Mouse (Mus musculus) ovary, postnatal 14 days (tissue): ENCODE results near the gene Cox7a2.

Source experiments
- DNase-seq: peaks from one replicate; pipeline ENCODE4 v3.0.0; 2022; ENCODE audit warnings: low spot score

Cox7a2 gene

DNA sequence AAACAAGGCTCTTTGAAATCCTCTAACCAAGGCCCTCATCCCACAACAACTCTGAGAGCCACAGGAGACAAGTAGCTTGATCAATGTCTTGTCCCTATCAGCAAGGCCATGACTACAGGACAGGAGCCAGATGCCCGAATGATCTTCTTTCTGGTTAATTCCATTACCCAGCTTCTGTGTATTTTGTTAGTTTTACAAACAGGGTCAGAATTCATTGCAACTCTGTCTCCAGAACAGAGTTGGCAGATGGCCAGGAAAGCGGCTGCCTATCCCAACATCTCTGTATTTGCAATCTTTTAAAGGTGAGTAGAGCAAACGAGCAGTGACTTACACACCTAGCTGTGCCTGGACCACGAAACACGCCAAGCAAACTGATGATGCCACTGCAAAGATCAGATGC lies 29.4 kb downstream of the Cox7a2 start:
- DNase-seq, result no peak

DNA sequence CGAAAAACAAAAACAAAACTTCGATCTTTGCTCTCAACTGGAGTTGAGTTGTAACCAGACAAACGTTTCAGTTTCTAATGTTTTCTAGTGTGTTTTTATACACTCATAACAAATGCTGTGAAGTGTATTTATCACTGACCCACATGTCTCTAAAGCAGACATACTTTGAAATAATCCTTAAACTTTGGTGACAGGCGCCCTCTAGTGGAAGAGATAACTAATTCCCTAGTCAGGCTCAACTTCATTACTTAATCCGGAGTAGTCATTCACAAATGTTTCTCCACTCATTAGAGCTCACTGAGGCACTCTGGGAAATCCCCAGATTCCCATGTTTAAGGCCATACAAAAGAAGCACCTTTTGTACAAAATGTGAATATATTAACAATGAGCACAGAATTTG lies 36.6 kb downstream of the Cox7a2 start:
- peak; percentile 22 for DNase-seq

DNA sequence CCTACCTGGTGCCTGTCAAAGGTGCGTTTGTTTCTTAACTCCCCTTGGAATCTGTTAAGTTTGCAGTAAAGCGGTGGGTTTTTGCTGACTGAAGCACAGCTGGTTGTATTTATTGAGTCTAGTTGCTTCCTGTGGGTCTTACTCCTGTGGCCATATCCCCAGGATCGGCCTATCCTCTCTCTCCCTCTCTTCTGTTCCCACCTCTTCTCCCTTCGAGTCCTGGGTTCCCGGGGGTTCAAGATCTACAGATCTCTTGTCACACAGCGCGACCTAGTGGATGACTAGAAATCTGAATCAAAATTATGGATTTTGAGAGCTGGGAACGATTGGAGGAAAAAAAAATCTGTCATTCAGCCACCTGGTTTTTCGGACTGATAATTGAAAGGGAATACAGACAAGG lies 38.6 kb downstream of the Cox7a2 start:
- DNase-seq, result peak; percentile 51

DNA sequence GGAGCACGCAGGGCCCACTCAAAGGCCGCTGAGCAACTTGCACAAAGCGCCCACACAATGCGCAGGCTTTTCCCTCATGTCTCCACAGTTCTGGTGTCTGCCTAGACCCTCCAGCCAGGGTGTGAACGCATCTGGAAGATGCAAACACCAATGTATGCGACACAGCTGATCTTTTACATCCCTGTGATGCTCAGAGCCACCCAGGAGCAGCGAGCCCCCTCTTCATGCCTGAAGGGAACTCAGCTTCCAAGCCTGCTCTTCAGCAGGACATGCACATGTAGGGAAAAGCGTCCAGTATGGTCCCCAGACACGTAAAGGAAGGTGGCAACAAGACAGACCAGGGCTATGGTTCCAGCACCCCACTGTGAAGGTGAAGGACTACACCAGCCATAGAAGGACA lies 39.5 kb downstream of the Cox7a2 start:
- DNase-seq, result no peak

DNA sequence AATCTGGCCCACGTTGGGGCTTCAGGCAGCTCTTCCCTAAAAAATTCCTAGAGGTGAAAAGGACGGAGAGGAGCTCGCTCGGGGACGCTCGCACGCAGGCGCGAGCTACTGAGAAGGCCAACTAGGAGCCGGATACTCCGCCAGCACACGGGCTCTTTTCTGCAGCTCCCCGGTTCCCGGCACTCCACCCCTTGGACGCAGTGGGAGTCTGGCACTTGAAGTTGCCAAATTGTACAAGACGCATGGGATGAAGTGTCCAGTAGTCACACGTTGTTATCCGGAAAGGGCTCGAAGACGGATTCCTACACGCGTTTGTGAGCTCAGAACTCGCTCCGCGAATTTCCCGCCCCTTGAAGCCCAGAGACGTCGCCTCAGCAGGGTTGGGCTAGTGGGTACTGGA lies 40.2 kb downstream of the Cox7a2 start:
- DNase-seq, result no peak

DNA sequence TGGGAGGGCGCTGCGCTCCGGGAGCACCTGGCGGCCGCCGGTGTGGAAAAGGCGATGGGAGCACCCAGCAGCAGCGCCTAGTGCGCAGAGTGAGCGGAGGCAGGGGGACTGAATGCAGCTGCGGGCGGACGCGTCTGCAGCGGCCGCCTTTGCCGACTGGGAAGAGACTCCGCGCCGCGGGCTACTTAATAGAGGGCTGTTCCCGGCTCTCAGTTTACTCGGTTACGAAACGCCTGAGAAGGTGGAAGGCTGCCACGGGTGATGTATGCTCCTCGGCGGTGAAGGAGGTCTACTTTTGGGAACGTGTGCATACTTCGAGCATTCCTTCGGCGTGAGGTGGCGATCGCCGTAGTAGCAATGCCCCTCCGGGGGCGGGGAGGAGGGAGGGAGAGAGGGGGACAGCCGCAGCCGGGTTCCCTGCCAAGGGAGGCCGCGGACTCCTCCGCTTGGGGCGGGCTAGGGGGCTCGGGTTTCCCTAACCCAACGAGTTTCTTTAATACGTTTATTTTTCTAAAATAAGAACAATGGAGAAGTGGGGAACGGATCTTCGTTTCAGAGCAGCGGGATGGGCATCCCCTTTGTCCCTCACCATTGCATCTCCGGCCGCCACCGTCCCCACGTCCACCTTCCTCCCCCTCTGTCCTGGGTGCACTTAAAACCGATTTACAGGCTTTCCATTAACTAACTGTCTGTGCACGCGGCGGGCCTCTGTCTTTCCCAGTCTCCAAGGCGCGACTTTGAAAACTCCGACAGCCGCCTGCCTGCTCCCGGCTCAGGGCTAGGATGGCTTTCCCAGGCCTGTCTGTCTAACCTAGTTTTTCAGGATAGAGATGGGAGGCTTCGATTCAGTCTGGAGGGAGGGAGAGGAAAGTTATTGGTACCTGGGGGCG lies 41.0 kb downstream of the Cox7a2 start, which contains the start of gene Col12a1:
Gene Col12a1 (minus strand): TSS at position 351 of the 890 bp plus-strand sequence.
- peak; percentile 41 for DNase-seq

DNA sequence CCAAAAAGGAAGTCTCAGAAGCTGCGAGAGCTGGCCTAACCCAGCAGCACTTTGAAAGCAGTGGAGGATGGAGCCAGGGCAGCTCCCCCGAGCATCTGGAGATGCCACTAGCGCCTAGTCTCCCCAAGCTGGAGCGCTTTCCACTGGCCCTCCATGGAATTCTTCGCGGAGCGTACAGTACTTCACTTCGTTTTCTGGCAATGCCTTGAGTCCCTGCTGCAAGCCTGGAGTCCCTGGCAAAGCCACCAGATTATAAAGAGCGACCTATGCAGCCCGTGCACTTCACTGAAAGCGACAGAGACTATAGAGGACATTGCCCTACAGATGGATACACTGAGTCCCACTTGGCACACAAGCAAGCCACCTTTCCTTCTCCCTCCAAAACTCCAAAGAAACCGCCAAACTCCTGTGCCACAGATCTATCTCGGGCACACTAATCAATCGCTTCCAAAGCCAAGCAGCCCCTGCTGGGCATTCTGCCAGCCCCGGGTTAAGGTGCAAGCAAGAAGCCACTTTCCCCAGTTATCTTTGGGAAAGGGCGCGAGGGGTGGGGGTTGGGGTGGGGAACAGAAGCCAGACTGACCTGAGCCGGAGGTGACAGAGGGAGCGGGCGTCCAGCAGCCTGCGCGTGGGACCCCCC lies 41.7 kb downstream of the Cox7a2 start:
- peak; percentile 25 for DNase-seq

DNA sequence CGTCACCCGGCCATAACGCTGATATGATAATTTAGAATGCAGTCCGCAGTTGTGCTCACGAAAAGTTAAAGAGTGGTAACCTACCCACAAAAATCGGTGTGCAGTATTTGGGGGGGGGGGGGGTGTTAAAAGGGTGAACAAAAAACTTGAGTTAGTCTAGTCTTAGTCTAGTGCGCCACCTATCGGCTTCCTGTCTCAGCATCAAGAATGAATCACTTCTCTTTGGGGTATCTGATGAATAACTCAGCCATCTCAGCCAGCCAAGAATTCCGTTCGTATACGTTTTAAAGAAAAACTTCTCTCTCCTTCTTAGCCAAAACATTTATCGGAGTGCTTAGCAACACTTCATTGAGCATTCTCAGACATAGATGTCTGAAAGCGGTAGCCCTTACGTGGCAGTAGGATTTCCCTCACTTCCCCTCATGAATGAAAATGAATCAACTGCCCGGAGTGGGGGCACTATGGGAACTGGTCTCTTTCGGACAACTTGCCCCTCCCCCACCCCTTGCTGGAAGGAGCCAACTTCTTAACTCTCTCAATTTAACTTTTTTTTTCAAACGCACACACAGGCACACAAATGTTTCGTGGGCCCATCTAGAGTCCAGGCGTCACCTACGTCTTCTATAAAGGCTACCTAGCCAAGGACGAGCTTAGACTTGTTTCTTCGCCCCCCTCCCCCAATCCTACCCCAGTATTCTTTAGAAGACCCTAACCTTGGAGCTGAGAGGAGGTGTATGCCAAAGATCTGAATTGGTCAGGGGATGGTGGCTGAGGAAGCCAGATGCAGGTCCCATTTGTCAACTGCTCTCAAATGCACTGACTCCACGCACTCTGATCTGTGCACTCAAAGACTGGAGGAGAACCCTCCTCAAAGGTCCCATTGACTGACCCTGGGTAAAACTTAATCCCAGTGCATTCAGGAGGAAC lies 42.5 kb downstream of the Cox7a2 start:
- DNase-seq, result peak; percentile 61

DNA sequence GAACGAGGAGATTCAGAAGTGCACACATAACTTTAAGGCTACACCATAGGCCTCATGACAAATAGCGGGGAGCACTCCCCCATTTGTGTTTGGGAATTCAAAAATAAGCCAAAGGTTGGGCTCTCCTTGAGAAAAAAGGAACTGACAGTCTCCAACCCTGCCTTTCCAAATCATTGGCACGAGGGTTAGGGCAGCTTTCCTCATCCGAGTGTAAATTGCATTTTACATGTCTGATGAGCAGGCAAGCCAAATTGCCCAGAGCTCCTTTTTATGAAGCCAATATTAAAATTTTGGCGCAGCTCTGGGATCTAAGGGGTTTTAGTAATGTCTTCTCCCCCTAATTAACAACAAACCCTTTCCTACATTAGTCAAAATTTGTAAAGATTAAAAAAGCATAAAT lies 43.2 kb downstream of the Cox7a2 start:
- DNase-seq, result no peak

DNA sequence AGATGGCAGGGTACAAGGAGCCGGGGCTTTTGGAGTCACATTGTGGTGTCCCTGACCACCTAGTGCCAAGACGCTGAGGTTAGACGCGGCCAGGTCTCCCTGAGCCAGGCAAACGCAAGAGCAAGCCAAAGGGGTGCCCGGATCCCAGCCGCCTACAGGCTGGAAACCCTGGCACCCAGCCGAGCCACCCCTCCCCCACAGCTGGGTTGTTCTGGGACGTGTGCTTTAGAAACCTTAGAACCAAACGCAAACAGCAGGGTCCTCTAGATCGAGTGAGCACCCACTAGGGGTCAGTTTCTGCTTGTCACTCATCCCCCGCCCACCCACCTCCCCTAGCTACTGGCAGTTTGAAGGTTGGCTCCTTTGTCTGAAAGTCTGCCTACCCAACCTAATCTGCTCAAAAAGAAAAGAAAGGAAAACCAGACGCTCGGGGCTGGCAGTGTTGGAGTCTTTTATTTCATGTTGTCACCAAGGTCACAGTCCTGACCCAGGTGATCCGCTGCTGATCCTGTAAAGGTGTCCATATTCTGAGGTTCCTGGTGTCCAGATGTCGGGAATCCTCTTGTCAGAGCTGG lies 45.1 kb downstream of the Cox7a2 start:
- DNase-seq, result peak; percentile 66
